Mouse (Mus musculus) forelimb bud, embryonic 11.5 days (tissue): ENCODE data around the gene Ctsa.
A peak's percentile ranks its signal among the peaks of the same experiment; 100 is the strongest.

Source experiments
- DNase-seq: peaks from one replicate; pipeline ENCODE4 v3.0.0-alpha.2; 2012; ENCODE audit warnings: low read depth, low spot score

The Ctsa gene

DNA sequence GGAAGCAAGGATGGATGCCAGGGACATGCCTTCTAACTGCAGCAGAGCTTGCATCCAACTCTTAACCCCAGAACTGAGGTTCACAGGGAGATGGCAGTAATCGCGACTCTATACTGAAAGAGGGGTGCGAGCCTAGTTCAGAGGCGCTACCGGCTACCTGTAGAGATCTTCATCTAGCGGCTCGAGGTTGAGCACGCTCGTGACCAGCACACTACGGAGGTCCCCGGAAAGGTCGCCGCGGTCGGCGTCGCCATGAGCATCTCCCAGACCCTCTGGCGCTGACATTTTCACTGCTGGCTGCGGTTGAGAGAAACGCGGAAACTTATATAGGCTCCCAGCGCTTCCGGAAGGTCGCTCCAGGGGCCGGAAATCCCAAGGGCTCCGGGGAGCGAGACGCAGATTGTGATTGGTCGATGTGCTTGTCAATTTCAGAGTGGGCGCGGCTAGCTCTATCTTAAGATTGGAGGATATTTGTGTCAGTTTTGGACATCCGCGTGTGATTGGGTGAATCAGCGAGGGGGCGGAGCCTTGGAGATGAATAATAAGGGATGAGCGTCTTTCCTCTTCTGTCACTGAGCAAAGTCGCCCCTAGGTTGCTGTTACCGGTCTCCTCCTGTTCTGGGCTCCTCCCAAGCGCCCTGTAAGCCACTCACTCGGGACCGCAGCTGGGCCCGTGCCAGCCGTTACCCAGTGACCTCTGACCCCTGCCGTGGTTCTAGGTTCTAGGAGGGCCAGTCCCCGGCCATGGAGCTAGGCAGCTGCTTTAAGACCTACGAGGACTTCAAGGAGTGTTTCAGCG is 27.9 kb upstream of the Ctsa start, which contains the start of the genes Acot8 and Zswim3:
Gene Acot8 (minus strand): TSS at position 350 of the 799 bp plus-strand sequence.
Gene Zswim3 (plus strand): TSS at position 566 of the 799 bp plus-strand sequence.
- DNase-seq = peak; percentile 99

DNA sequence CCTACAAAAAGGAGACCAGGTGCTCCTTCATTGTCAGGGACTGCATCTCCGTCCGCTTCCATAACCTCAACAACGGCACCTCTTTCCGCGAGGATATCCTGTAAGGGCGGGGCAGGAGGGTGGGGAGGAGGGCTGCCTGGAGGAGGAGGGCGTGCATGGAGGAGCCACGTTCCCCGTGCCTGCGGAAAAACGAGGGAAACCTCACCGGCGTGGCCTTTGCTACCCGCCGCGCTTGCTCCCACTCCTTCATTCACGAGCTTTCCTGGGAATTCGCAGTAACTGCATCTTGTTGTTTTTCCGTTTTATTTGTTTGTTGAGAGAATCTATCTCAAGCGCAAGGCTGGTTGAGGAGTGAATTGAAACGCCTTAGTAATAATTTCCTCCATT is 27.3 kb upstream of the Ctsa start:
- DNase-seq = no peak

DNA sequence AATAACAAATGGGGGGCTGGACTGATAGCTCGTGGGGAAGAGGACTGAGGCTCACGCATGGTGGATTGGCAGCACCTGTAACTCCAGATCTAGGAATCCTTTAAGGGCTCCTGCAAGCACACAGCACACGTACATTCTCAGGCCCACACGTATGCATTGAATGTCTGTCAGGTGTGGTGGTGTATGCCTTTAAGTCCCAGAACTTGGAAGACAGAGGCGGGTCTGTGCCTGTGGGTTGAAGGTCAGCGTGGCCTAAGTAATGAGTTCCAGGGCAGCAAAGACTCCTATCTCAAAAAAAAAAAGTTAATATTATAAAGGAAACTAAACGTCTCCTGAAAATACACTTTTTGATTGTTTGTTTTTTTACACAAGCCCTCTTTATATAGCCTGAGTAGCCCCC is 26.1 kb upstream of the Ctsa start:
- DNase-seq = no peak

DNA sequence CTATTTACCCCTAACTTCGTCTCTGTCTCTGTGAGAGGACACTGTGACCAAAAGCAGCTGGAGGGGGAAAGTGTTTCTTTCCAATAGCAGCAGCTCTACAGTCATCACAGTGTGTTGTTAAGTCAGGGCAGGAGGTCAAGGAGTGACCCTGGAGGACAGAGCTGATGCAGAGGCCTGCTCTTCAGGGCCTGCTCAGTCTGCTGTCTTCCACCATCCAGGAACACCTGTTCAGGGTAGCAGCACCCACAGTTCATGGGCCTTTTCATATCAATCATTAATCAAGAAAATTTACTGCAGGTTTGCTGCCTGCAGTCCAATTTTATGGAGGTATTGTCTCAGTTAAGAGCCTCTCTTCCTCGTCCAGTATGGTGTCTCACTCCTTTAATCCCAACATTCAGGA is 19.1 kb upstream of the Ctsa start:
- no peak for DNase-seq

DNA sequence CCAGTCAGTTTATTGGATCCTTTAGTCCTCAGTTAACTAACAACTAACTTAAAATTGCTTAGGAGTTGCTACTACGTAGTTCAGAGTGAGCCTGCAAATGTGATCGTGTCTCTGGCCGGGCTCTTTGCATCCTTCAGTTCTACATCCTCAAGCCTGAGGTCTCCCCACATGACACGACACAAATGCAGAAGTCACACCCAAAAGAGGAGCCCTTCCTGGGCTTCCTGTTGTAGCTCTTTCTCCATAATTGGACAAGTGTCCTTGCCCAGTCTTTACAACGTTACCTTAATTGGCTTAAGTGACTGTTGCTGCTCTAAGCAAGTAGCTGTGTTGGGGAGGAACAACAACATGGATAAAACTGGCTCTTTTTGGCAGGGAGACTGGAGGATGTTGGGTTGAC is 17.3 kb upstream of the Ctsa start:
- no peak for DNase-seq

DNA sequence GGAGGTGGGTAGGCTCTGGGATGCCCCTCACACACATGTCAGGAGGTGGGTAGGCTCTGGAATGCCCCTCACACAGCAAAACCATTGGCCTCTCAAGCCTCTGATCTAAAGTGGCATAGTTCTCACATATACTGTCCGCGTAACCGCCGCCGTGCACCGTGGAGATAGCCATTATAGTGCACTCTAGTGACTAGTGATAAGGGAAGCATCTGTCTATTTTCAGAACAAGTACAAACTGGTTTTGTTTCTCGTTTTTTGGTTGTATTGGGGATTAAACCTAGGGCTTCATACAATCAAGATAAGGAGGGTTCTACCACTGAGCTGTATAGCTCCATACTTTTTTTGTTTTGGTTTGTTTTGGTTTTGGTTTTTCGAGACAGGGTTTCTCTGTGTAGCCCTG is 16.9 kb upstream of the Ctsa start:
- DNase-seq = no peak

DNA sequence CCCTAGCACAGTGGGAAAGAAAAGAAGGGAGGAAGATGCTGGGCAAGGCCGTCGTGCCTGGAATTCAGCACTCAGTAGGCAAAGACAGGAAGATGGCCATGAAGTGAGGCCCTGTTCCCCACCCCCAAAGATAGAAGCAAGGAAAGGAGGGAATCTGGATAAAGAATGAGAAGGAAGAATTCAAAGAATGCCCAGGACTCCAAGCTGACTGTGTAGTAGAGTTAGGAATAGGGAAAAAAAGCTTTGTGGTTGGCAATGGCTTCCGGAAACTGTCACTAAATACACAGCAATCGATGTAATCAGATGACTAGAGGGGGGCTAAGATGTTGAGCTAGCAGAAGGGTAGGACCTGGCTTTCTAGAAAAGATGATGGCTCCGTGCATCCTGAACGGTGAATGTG is 15.5 kb upstream of the Ctsa start:
- DNase-seq = no peak

DNA sequence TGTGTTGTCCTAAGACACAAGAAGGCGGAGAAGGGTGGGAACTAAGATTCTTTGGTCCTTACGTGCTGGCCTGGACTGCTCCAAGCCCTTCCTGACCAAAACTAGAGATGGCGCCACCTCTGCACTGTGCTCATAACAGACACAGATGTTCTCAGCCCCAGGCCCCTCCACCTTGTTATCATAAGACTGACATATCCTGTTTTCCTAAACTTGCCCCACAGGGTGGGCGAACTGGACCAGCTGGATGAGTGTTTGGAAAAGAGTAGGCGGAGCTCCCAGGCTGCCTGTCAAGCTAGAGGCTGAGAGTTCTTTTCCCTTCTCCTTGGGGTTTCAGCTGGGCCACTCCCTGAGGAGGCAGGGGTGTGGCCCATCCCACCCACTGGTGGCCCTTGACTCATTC is 15.0 kb upstream of the Ctsa start:
- no peak for DNase-seq

DNA sequence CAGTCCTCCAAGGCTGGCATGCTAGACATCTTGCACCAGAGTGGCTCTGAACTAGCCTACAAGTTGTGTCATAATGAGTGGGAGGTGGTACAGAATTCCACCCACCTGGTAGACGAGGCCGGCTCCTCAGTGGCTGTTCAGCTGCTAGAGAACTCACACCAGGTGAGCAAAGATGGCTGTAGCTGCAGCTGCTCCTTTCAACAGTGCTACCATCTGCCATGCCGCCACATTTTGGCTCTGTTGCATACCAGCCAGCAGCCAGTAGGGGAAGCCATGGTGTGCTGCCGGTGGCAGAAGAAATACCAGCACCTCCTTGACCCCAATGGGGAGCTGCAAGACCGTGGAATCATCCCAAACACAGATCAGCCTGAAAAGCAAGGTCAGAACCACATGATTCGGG is 11.6 kb upstream of the Ctsa start:
- DNase-seq = no peak

DNA sequence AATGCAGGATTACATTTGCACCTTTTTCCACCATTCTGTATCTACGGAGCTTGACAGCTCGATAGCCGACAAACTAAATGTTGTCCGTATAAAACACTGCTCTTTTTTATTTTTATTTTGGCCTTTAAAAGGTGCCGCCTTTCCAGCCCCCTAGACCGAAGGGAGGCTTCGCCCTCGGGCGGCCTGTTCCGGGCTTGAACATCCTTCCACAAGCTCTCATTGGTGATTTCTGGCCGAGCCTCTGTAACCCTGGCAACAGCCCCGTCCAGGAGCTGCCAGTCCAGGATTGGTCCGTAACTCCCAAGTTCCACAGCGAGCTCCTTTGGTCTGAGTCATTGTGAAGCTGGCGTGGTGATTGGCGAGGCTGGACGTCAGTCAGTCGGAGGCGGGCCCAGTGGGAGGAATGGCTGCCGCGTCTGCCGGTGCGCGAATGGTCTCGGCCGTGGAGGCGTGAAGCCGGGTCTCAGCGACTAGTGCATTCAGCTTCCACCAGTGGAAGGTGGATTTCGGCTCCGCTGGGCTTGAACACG is 10.0 kb upstream of the Ctsa start, which contains the start of gene Zswim1:
Gene Zswim1 (plus strand): TSS at position 51 of the 530 bp plus-strand sequence.
- peak; percentile 98 for DNase-seq

DNA sequence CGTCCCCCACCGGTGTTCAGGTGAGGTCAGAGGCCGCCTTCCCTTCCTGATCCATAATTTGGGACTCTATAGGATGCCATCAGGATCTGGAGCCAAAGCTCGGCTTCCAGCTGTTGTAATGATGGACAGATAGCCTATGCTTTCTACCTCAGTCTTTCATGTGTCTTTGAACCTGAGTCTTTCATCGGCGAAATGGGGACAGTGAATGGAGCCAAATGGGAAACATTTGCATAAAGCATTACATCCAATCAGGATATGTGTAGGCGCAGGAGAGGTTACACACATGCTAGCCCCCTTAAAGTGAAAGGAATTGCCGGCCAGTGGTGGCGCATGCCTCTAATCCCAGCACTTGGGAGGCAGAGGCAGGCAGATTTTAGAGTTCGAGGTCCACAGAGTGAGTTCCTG is 9.5 kb upstream of the Ctsa start:
- DNase-seq = peak; percentile 49

DNA sequence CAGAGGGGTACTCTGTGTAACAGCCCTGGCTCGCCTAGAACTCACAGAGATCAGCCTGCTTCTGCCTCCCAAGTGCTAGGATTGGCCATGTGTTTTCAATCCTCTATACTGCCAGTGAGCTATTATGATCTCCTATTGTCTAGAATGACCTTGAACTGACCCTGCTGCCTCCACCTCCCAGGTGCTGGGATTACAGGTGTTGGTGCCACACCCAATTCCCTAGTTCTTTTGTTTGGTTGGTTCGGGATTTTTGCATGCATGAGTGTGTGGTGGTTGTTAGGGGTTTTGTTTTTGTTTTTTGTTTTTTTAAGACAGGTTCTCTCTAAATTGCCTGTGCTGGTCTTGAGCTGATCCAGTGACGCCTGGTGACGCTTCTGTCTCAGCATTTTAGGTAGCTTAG is 8.7 kb upstream of the Ctsa start:
- DNase-seq = no peak

DNA sequence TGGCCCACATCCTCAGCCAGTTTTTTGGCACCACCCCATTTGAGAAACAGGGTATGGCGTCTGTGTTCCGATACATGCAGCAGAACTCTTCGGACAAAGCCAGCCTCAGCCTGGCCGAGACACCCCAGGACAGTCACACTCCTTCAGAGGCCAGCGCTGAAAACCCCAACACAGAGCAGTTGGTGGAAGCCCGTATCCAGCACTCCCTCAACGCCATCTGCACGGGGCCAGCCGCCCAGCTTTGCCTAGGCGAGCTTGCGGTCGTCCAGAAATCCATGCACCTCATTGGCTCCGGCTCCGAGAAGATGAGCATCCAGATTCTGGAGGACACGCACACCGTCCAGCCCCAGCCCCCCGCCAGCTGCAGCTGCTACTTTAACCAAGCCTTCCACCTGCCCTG is 7.2 kb upstream of the Ctsa start:
- no peak for DNase-seq

DNA sequence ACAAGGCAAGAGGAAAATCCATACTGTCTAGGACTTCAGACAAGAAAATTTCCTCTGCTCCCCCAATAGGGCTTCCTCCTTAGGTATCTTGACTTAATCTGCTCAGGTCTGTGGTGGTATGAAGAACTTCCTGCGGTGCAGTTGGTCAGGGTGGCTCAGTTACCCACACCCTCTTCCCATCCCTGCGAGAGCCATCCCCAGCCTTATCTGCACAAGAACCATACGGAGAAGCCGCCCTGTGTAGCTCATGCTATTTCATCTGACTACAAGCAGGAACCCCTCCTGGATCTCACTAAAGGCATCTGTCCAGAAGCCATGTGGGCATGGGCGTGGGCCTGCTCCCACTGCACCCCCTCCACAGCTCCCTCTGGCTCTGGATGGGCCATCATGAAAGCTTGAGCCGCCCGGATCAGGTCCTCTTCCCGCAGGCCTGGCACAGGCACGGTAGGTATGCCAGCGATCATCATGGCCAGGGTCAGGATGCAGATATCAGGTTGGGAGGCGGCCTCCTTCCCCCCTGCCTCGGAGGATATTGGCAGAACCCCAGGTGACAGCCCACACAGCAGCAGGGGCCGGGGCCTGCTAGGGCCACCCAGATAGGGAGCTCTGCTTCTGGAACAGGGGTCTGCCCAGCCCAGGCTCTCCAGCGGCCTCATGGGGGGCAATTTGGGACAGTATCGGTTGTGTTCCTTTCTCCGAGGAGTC is 5.4 kb upstream of the Ctsa start:
- no peak for DNase-seq

DNA sequence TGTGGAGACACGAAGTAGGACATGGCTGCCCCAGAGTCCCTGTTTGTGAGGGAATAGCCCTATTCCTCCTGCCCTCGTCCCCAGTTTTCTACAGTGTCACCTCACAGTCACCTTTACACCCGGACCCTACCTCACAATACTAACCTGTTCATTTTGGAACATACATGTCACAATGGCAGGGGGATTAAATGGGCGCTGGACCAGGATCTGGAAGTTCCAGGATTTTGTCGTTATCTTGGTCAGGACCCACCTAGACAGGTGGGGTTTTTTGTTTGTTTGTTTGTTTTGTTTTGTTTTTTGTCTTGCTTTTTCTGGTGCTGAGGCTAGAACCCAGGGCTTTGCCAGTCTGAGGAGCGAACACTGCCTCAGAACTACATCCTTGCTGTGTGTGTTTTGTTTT is 4.2 kb upstream of the Ctsa start, which contains the start of gene Spata25:
Gene Spata25 (minus strand): TSS at position 101 of the 400 bp plus-strand sequence.
- no peak for DNase-seq

DNA sequence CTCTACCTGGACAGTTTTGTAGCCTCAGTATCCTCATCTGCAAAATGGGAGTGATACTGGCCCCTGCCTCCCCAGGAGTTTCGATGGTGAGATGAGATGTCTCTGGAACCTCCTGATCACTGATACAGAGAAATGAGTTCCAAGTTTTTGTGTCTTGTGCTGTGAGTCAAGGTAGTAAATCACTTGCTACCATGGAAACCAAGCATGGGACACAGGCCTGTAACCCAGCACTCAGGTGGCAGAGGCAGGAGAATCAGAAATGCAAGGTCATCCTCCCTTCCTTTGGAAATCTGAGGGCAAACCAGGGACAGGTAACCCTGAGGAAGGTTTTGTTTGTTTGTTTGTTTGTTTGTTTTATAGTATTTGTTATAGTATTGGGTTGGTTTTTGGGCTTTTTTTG is 3.6 kb upstream of the Ctsa start:
- no peak for DNase-seq

DNA sequence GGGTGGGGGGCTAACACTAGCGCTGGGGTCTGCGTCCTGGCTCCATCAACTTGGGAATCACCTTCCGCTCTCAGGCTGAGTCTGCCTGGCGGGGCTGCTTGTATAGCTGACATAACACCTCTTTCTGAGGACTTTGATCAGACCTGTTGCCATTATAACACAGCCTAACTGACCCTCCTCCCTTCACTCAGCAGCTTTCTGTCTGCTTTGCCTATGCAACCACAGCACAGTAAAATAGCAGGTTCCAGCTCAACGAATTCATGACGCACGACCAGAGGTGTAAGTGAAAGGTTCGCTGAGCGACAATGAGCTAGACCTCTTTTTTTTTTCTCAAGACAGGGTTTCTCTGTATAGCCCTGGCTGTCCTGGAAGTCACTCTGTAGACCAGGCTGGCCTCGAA is 1.6 kb upstream of the Ctsa start:
- DNase-seq = no peak

DNA sequence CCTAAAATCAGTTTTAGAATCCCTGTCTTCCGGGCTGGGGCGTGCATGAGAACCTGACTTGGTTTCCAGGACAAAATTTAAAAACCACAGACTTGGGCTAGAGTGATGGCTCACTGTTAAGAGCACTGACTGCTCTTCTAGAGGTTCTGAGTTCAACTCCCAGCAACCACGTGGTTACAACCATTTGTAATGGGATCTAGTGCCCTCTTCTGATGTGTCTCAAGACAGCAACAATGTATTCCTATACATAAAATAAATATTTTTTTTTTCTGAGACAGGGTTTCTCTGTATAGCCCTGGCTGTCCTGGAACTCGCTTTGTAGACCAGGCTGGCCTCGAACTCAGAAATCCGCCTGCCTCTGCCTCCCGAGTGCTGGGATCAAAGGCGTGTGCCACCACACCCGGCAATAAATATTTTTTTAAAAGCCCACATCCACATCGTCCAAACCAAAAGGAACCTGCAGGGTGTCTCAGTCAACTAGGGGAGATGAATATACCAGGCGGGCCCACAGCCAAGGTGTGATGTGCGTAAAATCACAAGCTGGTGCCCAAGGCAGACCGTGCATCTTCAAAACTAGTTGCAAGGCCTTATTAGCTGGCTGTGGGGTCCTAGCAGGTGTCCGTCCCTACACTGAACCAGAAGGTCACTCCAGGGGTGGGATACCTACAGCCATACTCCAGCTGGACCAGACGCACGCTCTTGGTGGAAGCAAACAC is 483 bp upstream of the Ctsa start:
- no peak for DNase-seq

DNA sequence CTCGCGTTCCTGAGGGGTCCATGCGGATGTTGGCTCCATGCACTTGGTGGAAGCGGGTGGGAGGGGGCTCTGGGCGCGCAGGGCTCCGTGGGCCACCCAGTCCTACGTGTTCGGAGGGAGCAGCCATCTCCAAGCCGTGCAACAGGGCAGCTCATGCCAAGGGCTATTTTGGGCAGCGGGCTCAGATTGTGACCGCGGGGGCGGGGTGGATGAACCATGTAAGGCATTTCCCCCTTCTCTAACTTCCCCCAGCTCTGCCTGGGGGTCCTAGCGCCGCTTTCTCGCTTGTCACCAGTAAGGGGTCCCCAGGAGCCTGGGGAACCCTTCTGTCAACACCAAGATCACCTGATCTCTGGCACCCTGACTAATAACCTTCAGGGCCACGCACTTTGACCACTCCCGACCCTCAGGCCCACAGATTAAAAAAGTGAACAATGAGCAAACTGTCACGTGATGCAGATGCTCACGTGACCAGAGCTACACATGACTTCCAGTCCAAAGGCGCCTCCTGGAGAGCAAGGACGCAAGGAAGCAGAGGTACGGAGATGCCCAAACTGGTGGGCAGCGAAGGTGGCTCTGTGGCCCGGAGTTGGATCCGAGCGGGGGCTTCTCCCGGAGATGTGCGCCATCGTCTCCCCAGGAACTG is 764 bp downstream of the Ctsa start, which contains the start of gene Neurl2:
Gene Neurl2 (minus strand): TSS at position 143 of the 646 bp plus-strand sequence.
- peak; percentile 100 for DNase-seq

DNA sequence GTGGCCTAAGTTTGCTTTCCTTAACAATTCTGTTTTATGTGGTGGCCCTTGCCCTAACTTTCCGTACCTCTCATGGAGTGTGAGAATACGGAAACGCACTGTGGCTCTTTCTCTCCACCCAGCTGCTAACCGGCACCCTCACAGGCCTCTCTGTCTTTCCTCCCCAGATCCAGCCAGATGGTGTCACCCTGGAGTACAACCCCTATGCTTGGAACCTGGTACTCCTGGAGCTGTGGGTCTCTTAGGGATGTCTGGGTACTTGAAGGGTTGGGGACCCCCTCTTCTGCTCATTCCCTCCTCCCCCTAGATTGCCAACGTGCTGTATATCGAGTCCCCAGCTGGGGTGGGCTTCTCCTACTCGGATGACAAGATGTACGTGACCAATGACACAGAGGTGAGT is 1.9 kb downstream of the Ctsa start:
- no peak for DNase-seq

DNA sequence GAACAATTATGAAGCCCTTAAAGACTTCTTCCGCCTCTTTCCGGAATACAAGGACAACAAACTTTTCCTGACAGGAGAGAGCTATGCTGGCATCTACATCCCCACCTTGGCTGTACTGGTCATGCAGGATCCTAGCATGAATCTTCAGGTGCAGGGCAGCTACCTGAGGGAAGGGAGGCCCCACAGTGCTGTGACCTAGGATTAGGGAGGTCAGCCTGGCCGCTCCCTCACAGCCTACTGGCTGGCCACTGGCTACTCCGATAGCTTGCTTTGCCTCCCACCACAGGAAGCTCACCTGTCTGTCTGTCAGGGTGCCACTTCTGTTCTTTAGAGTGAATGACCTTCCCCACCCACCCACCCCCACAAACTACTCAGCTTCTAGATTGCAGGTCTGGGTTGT is 2.5 kb downstream of the Ctsa start:
- no peak for DNase-seq
